Mouse (Mus musculus) CH12.LX (cell line): ENCODE measurements around the gene Pou2f3.
A peak's percentile ranks its signal among the peaks of the same experiment; 100 is the strongest.

ENCODE experiments used
- CTCF ChIP-seq, 2 experiments: IDR thresholded peaks in 1 of 2; conservative IDR thresholded peaks in 1 of 2; 2 replicates each; pipeline ENCODE4 v1.5.1; 2011 to 2012; ENCODE audit warnings: low read depth in 2 of 2, low read length in 2 of 2, improper control_type of control experiment in 1 of 2, inconsistent platforms in 1 of 2, mild to moderate bottlenecking in 1 of 2, moderate library complexity in 1 of 2
- ELF1 ChIP-seq: IDR thresholded peaks from 2 replicates; pipeline ENCODE4 v1.6.1; 2014; ENCODE audit warnings: low read depth, mild to moderate bottlenecking, inconsistent platforms, low read length, improper control_type of control experiment
- EP300 ChIP-seq: IDR thresholded peaks from 2 replicates; pipeline ENCODE4 v1.6.1; 2011; ENCODE audit warnings: low read length, improper control_type of control experiment
- ETS1 ChIP-seq: conservative IDR thresholded peaks from 2 replicates; pipeline ENCODE4 v1.6.1; 2012; ENCODE audit warnings: low read depth, mild to moderate bottlenecking, inconsistent platforms, low read length, improper control_type of control experiment, moderate library complexity
- HCFC1 ChIP-seq: IDR thresholded peaks from 2 replicates; pipeline ENCODE4 v1.6.1; 2012; ENCODE audit warnings: low read depth, mild to moderate bottlenecking, inconsistent platforms, low read length, improper control_type of control experiment
- JUN ChIP-seq: IDR thresholded peaks from 2 replicates; pipeline ENCODE4 v1.6.1; 2011; ENCODE audit warnings: low read depth, mild to moderate bottlenecking, low read length, improper control_type of control experiment, moderate library complexity; ENCODE audit not compliant: insufficient read depth
- MEF2A ChIP-seq: IDR thresholded peaks from 2 replicates; pipeline ENCODE4 v1.6.1; 2014; ENCODE audit warnings: low read depth, mild to moderate bottlenecking, inconsistent platforms, low read length, improper control_type of control experiment, borderline replicate concordance
- MXI1 ChIP-seq: IDR thresholded peaks from 2 replicates; pipeline ENCODE4 v1.6.1; 2011; ENCODE audit warnings: mild to moderate bottlenecking, low read depth, low read length, improper control_type of control experiment
- NRF1 ChIP-seq: IDR thresholded peaks from 2 replicates; pipeline ENCODE4 v1.6.1; 2014; ENCODE audit warnings: low read depth, mild to moderate bottlenecking, inconsistent platforms, low read length, improper control_type of control experiment, moderate library complexity
- POLR2A ChIP-seq: IDR thresholded peaks from 2 replicates; pipeline ENCODE4 v1.6.1; 2011; ENCODE audit warnings: low read depth, mild to moderate bottlenecking, improper control_type of control experiment, low read length
- RAD21 ChIP-seq: IDR thresholded peaks from 2 replicates; pipeline ENCODE4 v1.6.1; 2011; ENCODE audit warnings: low read depth, mild to moderate bottlenecking, low read length, improper control_type of control experiment, moderate library complexity
- ZC3H11A ChIP-seq: IDR thresholded peaks from 2 replicates; pipeline ENCODE4 v1.6.1; 2012; ENCODE audit warnings: low read depth, mild to moderate bottlenecking, inconsistent platforms, low read length, improper control_type of control experiment

DNA sequence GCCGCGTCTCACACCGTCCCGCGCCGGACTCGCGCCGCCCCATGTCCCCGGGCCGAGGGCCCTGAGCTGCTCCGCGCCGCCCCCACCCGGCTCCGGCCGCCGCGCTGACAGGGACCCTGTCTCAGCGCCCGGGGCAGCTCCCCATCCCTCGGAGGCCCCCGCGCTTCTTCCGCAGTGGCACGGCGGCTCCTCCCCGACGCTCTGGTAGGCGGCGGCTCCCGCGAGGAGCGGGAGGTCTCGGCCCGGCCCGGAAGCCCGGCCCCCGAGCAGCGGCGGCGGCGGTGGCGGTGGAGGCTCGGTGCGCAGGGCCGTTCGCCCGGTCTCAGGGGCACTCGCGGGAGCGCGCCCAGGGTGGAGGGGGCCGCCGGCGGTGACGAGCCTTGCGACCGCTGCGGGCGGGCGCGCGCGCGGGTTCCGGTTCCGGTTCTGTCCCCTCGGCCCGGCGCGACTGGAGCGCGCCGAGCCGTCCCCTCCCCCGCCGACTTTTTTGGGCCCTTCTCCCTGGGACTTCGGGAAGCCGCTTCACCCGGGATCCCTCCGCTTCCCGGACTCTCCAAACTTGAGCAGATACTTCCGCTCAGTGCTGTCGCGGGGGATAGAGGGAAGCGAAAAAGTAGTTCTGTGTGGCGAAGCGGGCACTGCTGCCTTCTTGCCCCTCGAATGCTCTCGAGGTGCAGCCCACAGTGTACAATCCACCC is 104.4 kb downstream of the Pou2f3 start:
- TF ChIP-seq ETS1 (no peak), EP300 (no peak), CTCF (conservative IDR thresholded peaks at IDR 0.05 in 1 of 2, IDR thresholded peaks at IDR 0.05 in 1 of 2; ENCODE audit: low read depth in 2 of 2, low read length in 2 of 2) (no peak), RAD21 (no peak), MXI1 (no peak), POLR2A (peak; percentile 54), HCFC1 (peak; percentile 45), MEF2A (0 out of 2 replicates have a peak, but pooled peaks have one; percentile 12), ELF1 (peak; percentile 86), ZC3H11A (no peak), JUN (no peak), NRF1 (peak; percentile 60; the same call in 1 of the 2 replicates)
